Comparison of ENCODE assay signal across 22 mouse cellular contexts in the genomic region with DNA sequence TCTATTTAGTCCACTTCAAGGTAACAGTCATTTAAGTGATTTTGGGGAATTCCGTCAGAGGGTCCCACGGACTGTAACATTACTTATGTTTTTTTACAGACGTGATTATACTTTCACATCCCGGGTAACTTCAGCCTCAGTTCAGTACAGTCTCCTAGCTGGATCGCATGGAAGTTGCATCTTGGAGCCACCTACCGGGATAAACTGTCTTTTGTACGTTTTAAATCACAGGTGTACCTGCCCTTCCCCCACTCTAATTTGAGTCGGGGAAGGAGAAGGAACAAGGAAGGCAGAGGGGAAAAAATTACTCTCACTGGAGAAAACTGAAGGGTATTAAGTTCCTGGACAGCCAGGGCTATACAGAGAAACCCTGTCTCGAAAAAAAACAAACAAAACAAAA. TPM values are rescaled to one million over a fixed set of nuclear protein-coding genes. Genes with fewer than 3 reads are reported as not detected.
DNase-seq lines count a peak whose midpoint lies in the region; ATAC-seq and TF ChIP-seq lines count a peak whose summit lies in the region.
"Had no signal": no experiment of that assay in that cellular context is flagged by ENCODE, and none has a peak within 500 bp of the region (broad histone marks: within the 10 kb centered on the region; RNA-seq: fewer than 3 reads in every experiment).

No protein-coding gene starts in this region.

- no peak for ATAC-seq in intestine, embryonic 16.5 days
- ATAC-seq in kidney, embryonic 15.5 days (replicated peaks; ENCODE audit: low FRiP score), result no peak
- ATAC-seq in lung, postnatal 0 days, result 0 out of 2 replicates have a peak, but pooled peaks have one; percentile 18
- no peak for ATAC-seq in midbrain, postnatal 0 days (ENCODE audit: low FRiP score)
- ATAC-seq: forebrain, embryonic 14.5 days; hindbrain, embryonic 16.5 days had no signal

- dilution Hi-C loops in CH12.LX (cut with MboI; ENCODE audit: extremely low pct_ligation_motif_present, extremely low pct_unique_long_range_greater_than_20kb, low sequenced_read_pairs), result no loop called here

- TF ChIP-seq POLR2A in CH12.LX (IDR thresholded peaks at IDR 0.05; ENCODE audit: low read depth, low read length), result no peak

- WGBS in intestine, embryonic 16.5 days, result 45% methylated on average over 9 of the region's 9 CpGs
- 50% methylated on average over 9 of the region's 9 CpGs for WGBS in kidney, embryonic 15.5 days
- WGBS in lung, postnatal 0 days, result 46% methylated on average over 9 of the region's 9 CpGs
- 60% methylated on average over 9 of the region's 9 CpGs for WGBS in midbrain, postnatal 0 days

- TF ChIP-seq EP300 in CH12.LX (IDR thresholded peaks at IDR 0.05; ENCODE audit: low read length), result 0 out of 2 replicates have a peak, but pooled peaks have one; percentile 36
- TF ChIP-seq EP300 in lung, postnatal 0 days (IDR thresholded peaks at IDR 0.05), result no peak

- TF ChIP-seq CTCF in CH12.LX (conservative IDR thresholded peaks at IDR 0.05 in 1 of 2, IDR thresholded peaks at IDR 0.05 in 1 of 2; ENCODE audit: low read depth in 2 of 2, low read length in 2 of 2), result no peak
- no peak for TF ChIP-seq CTCF in lung, postnatal 0 days (IDR thresholded peaks at IDR 0.05)
- TF ChIP-seq CTCF in midbrain, postnatal 0 days (IDR thresholded peaks at IDR 0.05), result no peak

- H3K27ac ChIP-seq in CH12.LX (ENCODE audit: insufficient read depth, low read depth), result no peak overlapping the region
- no peak overlapping the region for H3K27ac ChIP-seq in intestine, embryonic 16.5 days (ENCODE audit: low read length)
- peak overlapping the region; percentile 90 for H3K27ac ChIP-seq in kidney, embryonic 15.5 days
- peak overlapping the region; percentile 64; the same call in 1 of the 2 replicates for H3K27ac ChIP-seq in lung, postnatal 0 days (ENCODE audit: low read length)
- no peak overlapping the region for H3K27ac ChIP-seq in midbrain, postnatal 0 days (ENCODE audit: low read depth, low read length)
- H3K27ac ChIP-seq: heart, embryonic 13.5 days; midbrain, embryonic 12.5 days had no signal

- in situ Hi-C loops in CH12.LX (cut with MboI; ENCODE audit: low pct_ligation_motif_present, low pct_unique_long_range_greater_than_20kb, low sequenced_read_pairs), result no loop called here

- H3K36me3 ChIP-seq in CH12.LX (replicated peaks in 1 of 2; ENCODE audit: control insufficient read depth in 1 of 2, insufficient read depth in 1 of 2, low read length in 1 of 2), result no peaks in the 10 kb centered on the region
- H3K36me3 ChIP-seq in intestine, embryonic 16.5 days (ENCODE audit: control insufficient read depth, insufficient read depth, low read length), result no peaks in the 10 kb centered on the region
- no peaks in the 10 kb centered on the region for H3K36me3 ChIP-seq in kidney, embryonic 15.5 days
- no peaks in the 10 kb centered on the region for H3K36me3 ChIP-seq in lung, postnatal 0 days (ENCODE audit: insufficient read depth, low read length)
- no peaks in the 10 kb centered on the region for H3K36me3 ChIP-seq in midbrain, postnatal 0 days (ENCODE audit: insufficient read depth, low read length)
- H3K36me3 ChIP-seq: heart, embryonic 13.5 days; midbrain, embryonic 12.5 days had no signal

- H3K9ac ChIP-seq in CH12.LX (ENCODE audit: insufficient read depth, low read depth), result no peak overlapping the region
- no peak overlapping the region for H3K9ac ChIP-seq in intestine, embryonic 16.5 days (ENCODE audit: low read depth, low read length)
- 0 out of 2 replicates have a peak overlapping the region, but pooled peaks have one; percentile 26 for H3K9ac ChIP-seq in kidney, embryonic 15.5 days
- H3K9ac ChIP-seq in lung, postnatal 0 days (replicated peaks; ENCODE audit: low read depth), result 0 out of 2 replicates have a peak overlapping the region, but pooled peaks have one; percentile 1
- no peak overlapping the region for H3K9ac ChIP-seq in midbrain, postnatal 0 days (replicated peaks; ENCODE audit: low read length, poor library complexity, severe bottlenecking)
- H3K9ac ChIP-seq: heart, embryonic 13.5 days; midbrain, embryonic 12.5 days had no signal

- TF ChIP-seq RAD21 in CH12.LX (IDR thresholded peaks at IDR 0.05; ENCODE audit: low read depth, low read length), result no peak

- H3K4me1 ChIP-seq in CH12.LX (ENCODE audit: control insufficient read depth in 1 of 2, insufficient read depth in 2 of 2), result peaks cover 19 to 54% of the 10 kb centered on the region in 2 experiments
- H3K4me1 ChIP-seq in intestine, embryonic 16.5 days (ENCODE audit: control insufficient read depth, insufficient read depth, low read length), result no peaks in the 10 kb centered on the region
- H3K4me1 ChIP-seq in kidney, embryonic 15.5 days, result peaks cover 6% of the 10 kb centered on the region
- H3K4me1 ChIP-seq in lung, postnatal 0 days (ENCODE audit: insufficient read depth, low read depth, low read length), result no peaks in the 10 kb centered on the region
- no peaks in the 10 kb centered on the region for H3K4me1 ChIP-seq in midbrain, postnatal 0 days (ENCODE audit: insufficient read depth, low read length)
- H3K4me1 ChIP-seq: heart, embryonic 13.5 days; midbrain, embryonic 12.5 days had no signal

- peak overlapping the region; percentile 95 for H3K4me2 ChIP-seq in CH12.LX (ENCODE audit: insufficient read depth, low read depth, poor library complexity, severe bottlenecking)
- 0 out of 2 replicates have a peak overlapping the region, but pooled peaks have one; percentile 38 for H3K4me2 ChIP-seq in intestine, embryonic 16.5 days (ENCODE audit: low read depth, low read length)
- H3K4me2 ChIP-seq in kidney, embryonic 15.5 days, result peak overlapping the region; percentile 46
- peak overlapping the region; percentile 43 for H3K4me2 ChIP-seq in lung, postnatal 0 days (replicated peaks; ENCODE audit: low read depth, low read length)
- no peak overlapping the region for H3K4me2 ChIP-seq in midbrain, postnatal 0 days (ENCODE audit: low read depth, low read length, poor library complexity, severe bottlenecking)
- H3K4me2 ChIP-seq: heart, embryonic 13.5 days; liver, embryonic 11.5 days; midbrain, embryonic 12.5 days had no signal

- H3K9me3 ChIP-seq in CH12.LX (replicated peaks; ENCODE audit: low read length), result no peaks in the 10 kb centered on the region
- no peaks in the 10 kb centered on the region for H3K9me3 ChIP-seq in intestine, embryonic 16.5 days (ENCODE audit: control insufficient read depth, low read length)
- no peaks in the 10 kb centered on the region for H3K9me3 ChIP-seq in kidney, embryonic 15.5 days (replicated peaks)
- no peaks in the 10 kb centered on the region for H3K9me3 ChIP-seq in lung, postnatal 0 days (ENCODE audit: low read length)
- no peaks in the 10 kb centered on the region for H3K9me3 ChIP-seq in midbrain, postnatal 0 days (ENCODE audit: low read length)
- H3K9me3 ChIP-seq: heart, embryonic 13.5 days; midbrain, embryonic 12.5 days had no signal

- H3K79me2 ChIP-seq in CH12.LX (replicated peaks; ENCODE audit: control insufficient read depth, extremely low read depth, insufficient read depth, poor library complexity, severe bottlenecking), result no peaks in the 10 kb centered on the region

- H3K27me3 ChIP-seq in CH12.LX (replicated peaks), result no peaks in the 10 kb centered on the region
- H3K27me3 ChIP-seq in intestine, embryonic 16.5 days (replicated peaks; ENCODE audit: control insufficient read depth, insufficient read depth, low read length), result no peaks in the 10 kb centered on the region
- no peaks in the 10 kb centered on the region for H3K27me3 ChIP-seq in kidney, embryonic 15.5 days
- no peaks in the 10 kb centered on the region for H3K27me3 ChIP-seq in lung, postnatal 0 days (replicated peaks; ENCODE audit: insufficient read depth, low read length)
- H3K27me3 ChIP-seq in midbrain, postnatal 0 days (ENCODE audit: insufficient read depth, low read length), result no peaks in the 10 kb centered on the region
- H3K27me3 ChIP-seq: midbrain, embryonic 12.5 days had no signal

- DNase-seq in CH12.LX (ENCODE audit: extremely low read depth), result no peak
- peak; percentile 44 for DNase-seq in lung, postnatal 0 days (ENCODE audit: low spot score)
- no peak for DNase-seq in cerebellum, postnatal 10 days
- no peak for DNase-seq in right cerebral cortex, postnatal 14 days
- no peak for DNase-seq in testis, postnatal 14 days (ENCODE audit: low spot score)
- DNase-seq in midbrain, postnatal 0 days (ENCODE audit: low spot score), result no peak
- DNase-seq: adrenal gland, postnatal 36 days; cerebellum, adult 8-10 months; heart, postnatal 36 days; layer of hippocampus, postnatal 36 days; left cerebral cortex, postnatal 4 days; thymus, postnatal 25 days had no signal

- H3K4me3 ChIP-seq in CH12.LX (replicated peaks in 1 of 3; ENCODE audit: low read depth in 2 of 3, low read length in 2 of 3, poor library complexity in 1 of 3), result no peak overlapping the region
- H3K4me3 ChIP-seq in intestine, embryonic 16.5 days (ENCODE audit: low read length), result peak overlapping the region; percentile 34
- H3K4me3 ChIP-seq in kidney, embryonic 15.5 days (replicated peaks), result peak overlapping the region; percentile 42
- H3K4me3 ChIP-seq in lung, postnatal 0 days (ENCODE audit: low read depth, low read length), result peak overlapping the region; percentile 34
- H3K4me3 ChIP-seq in midbrain, postnatal 0 days (ENCODE audit: low read depth, low read length), result no peak overlapping the region
- H3K4me3 ChIP-seq: heart, embryonic 13.5 days; midbrain, embryonic 12.5 days had no signal

TF ChIP-seq in CH12.LX, 34 proteins besides CTCF, POLR2A, EP300 and RAD21 (continues in another document):
- peak; percentile 57; the same call in 1 of the 2 replicates for TF ChIP-seq IRF4 (IDR thresholded peaks at IDR 0.05; ENCODE audit: low read depth, low read length)
- TF ChIP-seq TCF12 (IDR thresholded peaks at IDR 0.05; ENCODE audit: low read depth, low read length), result no peak
- 0 out of 2 replicates have a peak, but pooled peaks have one; percentile 23 for TF ChIP-seq ETS1 (conservative IDR thresholded peaks at IDR 0.05; ENCODE audit: low read depth, low read length)
- no peak for TF ChIP-seq GABPA (IDR thresholded peaks at IDR 0.05; ENCODE audit: insufficient replicate concordance, low read depth, low read length)
- no peak for TF ChIP-seq MXI1 (IDR thresholded peaks at IDR 0.05; ENCODE audit: low read depth, low read length)
- TF ChIP-seq PAX5 (IDR thresholded peaks at IDR 0.05; ENCODE audit: low read length), result no peak
- TF ChIP-seq UBTF (IDR thresholded peaks at IDR 0.05; ENCODE audit: low read depth, low read length), result 0 out of 2 replicates have a peak, but pooled peaks have one; percentile 39
- no peak for TF ChIP-seq HCFC1 (IDR thresholded peaks at IDR 0.05; ENCODE audit: low read depth, low read length)

RNA-seq across cellular contexts. Expression of a gene that starts 0.8 kb away (rescaled TPM):
- total RNA-seq in CH12.LX (2012; rRNA removed) (0.17 TPM in 1 of 2 replicates, not detected in the other), CH12.LX (2014; rRNA removed) (not detected in 2 replicates)
- not detected in 2 replicates for polyA plus RNA-seq in CH12.LX (2012; ENCODE audit: insufficient read length, low read depth)
- polyA plus RNA-seq in intestine, embryonic 16.5 days (2015; fragmentation: Nextera tagmentation; extraction: Ambion mirVana), result 3.1 and 3.2 TPM in 2 replicates
- 5.0 and 6.6 TPM in 2 replicates for polyA plus RNA-seq in kidney, embryonic 15.5 days (2015; fragmentation: Nextera tagmentation; extraction: Ambion mirVana)
- polyA plus RNA-seq in lung, postnatal 0 days (2015; fragmentation: Nextera tagmentation; extraction: Ambion mirVana), result 3.6 and 5.2 TPM in 2 replicates
- total RNA-seq in midbrain, postnatal 0 days (2014; rRNA removed), result 0.22 TPM in 1 of 2 replicates, not detected in the other
- 0.06 and 0.20 TPM in 2 replicates for polyA plus RNA-seq in midbrain, postnatal 0 days (2015; fragmentation: Nextera tagmentation; extraction: Ambion mirVana)
- total RNA-seq: adrenal gland, postnatal 36 days; granulocyte monocyte progenitor cell, adult 5-6 weeks; heart, postnatal 36 days; layer of hippocampus, postnatal 36 days; neutrophil, adult 5-6 weeks had no signal
- polyA plus RNA-seq: C2C12; heart, embryonic 13.5 days; liver, embryonic 11.5 days had no signal

Comparison
In these comparisons a context has a peak if more than half of its experiments do, and no peak if none do; other contexts are left out.
1. H3K27ac ChIP-seq: peak in kidney, embryonic 15.5 days (single experiment) and lung, postnatal 0 days (single experiment); none in CH12.LX (single experiment), intestine, embryonic 16.5 days (single experiment) and midbrain, postnatal 0 days (single experiment).
2. H3K4me3 ChIP-seq: peak in intestine, embryonic 16.5 days (single experiment), kidney, embryonic 15.5 days (single experiment) and lung, postnatal 0 days (single experiment); none in CH12.LX (0 of 3) and midbrain, postnatal 0 days (single experiment).
3. H3K9ac ChIP-seq: peak in kidney, embryonic 15.5 days (single experiment) and lung, postnatal 0 days (single experiment); none in CH12.LX (single experiment), intestine, embryonic 16.5 days (single experiment) and midbrain, postnatal 0 days (single experiment).